Mouse (Mus musculus) C2C12 (cell line): ENCODE results near the gene Vmn2r88.

ENCODE experiments used
- CEBPB ChIP-seq: IDR thresholded peaks from one replicate; pipeline ENCODE4 v1.6.1; 2011; ENCODE audit warnings: low read depth, mild to moderate bottlenecking, control low read depth, moderate library complexity
- CTCF ChIP-seq: IDR thresholded peaks from one replicate; pipeline ENCODE4 v1.5.1; 2011; ENCODE audit not compliant: control insufficient read depth, insufficient read depth, insufficient read length
- FOSL1 ChIP-seq: IDR thresholded peaks from one replicate; pipeline ENCODE4 v1.8.0; 2011; ENCODE audit warnings: mild to moderate bottlenecking, low read length; ENCODE audit not compliant: poor library complexity, insufficient read depth, severe bottlenecking
- MAX ChIP-seq: IDR thresholded peaks from one replicate; pipeline ENCODE4 v1.6.1; 2011; ENCODE audit warnings: mild to moderate bottlenecking, control low read depth
- MYOD1 ChIP-seq: IDR thresholded peaks from one replicate; pipeline ENCODE4 v1.6.1; 2011; ENCODE audit warnings: low read depth; ENCODE audit not compliant: control insufficient read depth, insufficient read length
- MYOG ChIP-seq: IDR thresholded peaks from one replicate; pipeline ENCODE4 v1.6.1; 2011; ENCODE audit not compliant: control insufficient read depth, insufficient read length; ENCODE audit errors: extremely low read depth
- USF1 ChIP-seq: IDR thresholded peaks from one replicate; pipeline ENCODE4 v1.6.1; 2011; ENCODE audit warnings: low read depth, mild to moderate bottlenecking, control low read depth, moderate library complexity

DNA sequence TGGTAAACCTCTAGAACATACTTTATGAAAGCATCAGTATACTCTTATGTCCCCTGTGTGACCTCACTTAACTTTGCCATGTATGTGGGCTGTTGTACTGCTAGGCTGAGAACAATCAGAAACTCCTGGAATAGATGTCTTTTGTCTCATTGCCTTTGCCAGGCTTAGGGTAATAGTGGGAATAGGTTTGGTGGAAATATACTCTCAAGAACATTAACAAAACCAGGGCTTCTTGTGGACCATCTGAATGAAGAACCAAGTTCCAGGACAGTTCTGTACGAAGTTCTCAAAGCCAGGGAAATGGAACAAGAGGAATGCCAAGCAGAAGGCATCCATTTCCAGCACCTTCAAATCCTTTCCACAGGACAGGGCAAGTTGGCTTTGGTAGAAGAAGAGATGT is 49.2 kb upstream of the Vmn2r88 start, which contains the start of gene Gm7247:
- TF ChIP-seq CTCF: no peak
- no peak for TF ChIP-seq MYOD1
- no peak for TF ChIP-seq CEBPB
- TF ChIP-seq USF1: no peak
- TF ChIP-seq MAX: no peak
- TF ChIP-seq FOSL1: no peak
- no peak for TF ChIP-seq MYOG
